Mouse (Mus musculus) intestine, embryonic 14.5 days (tissue): Measurements from ENCODE around the gene Riox2. TPM values are rescaled to one million over a fixed set of nuclear protein-coding genes. Genes with fewer than 3 reads are reported as not detected.

Experiments used
- ATAC-seq: fragments of 200-750 bp; cut with Nextera tagmentation; replicated peaks from 2 replicates; pipeline ENCODE4 v1.8.0; 2017; ENCODE audit warnings: low read depth, moderate number of reproducible peaks, moderate TSS enrichment, moderate library complexity; ENCODE audit not compliant: low FRiP score, low TSS enrichment
- DNase-seq: peaks from one replicate; pipeline ENCODE4 v3.0.0-alpha.2; 2018; ENCODE audit warnings: low spot score
- H3K27ac ChIP-seq: fragments of 300-500 bp; sonication (generic); 2 replicates; pipeline ENCODE4 v1.5.1; 2014; ENCODE audit warnings: low read depth, mild to moderate bottlenecking, control low read depth
- H3K27me3 ChIP-seq: fragments of 300-500 bp; sonication (generic); replicated peaks from 2 replicates; pipeline ENCODE4 v1.6.1; 2014; ENCODE audit warnings: low read length, control low read depth; ENCODE audit not compliant: control insufficient read depth, insufficient read depth
- H3K36me3 ChIP-seq: fragments of 300-500 bp; sonication (generic); 2 replicates; pipeline ENCODE4 v1.6.1; 2014; ENCODE audit warnings: low read length, control low read depth; ENCODE audit not compliant: control insufficient read depth, insufficient read depth
- H3K4me1 ChIP-seq: fragments of 300-500 bp; sonication (generic); replicated peaks from 2 replicates; pipeline ENCODE4 v1.6.1; 2014; ENCODE audit warnings: low read length, control low read depth, mixed read lengths; ENCODE audit not compliant: control insufficient read depth, insufficient read depth
- H3K4me2 ChIP-seq: fragments of 300-500 bp; sonication (generic); 2 replicates; pipeline ENCODE4 v1.6.1; 2014; ENCODE audit warnings: low read length
- H3K4me3 ChIP-seq: fragments of 300-500 bp; sonication (generic); 2 replicates; pipeline ENCODE4 v1.5.1; 2014; ENCODE audit warnings: low read depth, low read length, control low read depth, mixed read lengths
- H3K9ac ChIP-seq: fragments of 300-500 bp; sonication (generic); 2 replicates; pipeline ENCODE4 v1.6.1; 2014; ENCODE audit warnings: mild to moderate bottlenecking, low read length
- H3K9me3 ChIP-seq: fragments of 300-500 bp; sonication (generic); 2 replicates; pipeline ENCODE4 v1.6.1; 2016; ENCODE audit warnings: low read length, control low read depth; ENCODE audit not compliant: control insufficient read depth
- WGBS: fragments of 180-500 bp; shearing (Covaris S2); extraction: QIAGEN DNeasy Blood & Tissue Kit; methylation state at CpG from one replicate; pipeline ENCODE4 v1.1.7; 2014; 5-methylcytosine and 5-hydroxymethylcytosine counted together
- polyA plus RNA-seq: library from polyadenylated mRNA; unstranded; fragments of >200 nt; fragmentation: Nextera tagmentation; extraction: Ambion mirVana; gene quantifications from 2 replicates; pipeline ENCODE4 v1.2.1, GENCODE M21; 2014

Riox2 gene
- polyA plus RNA-seq, 1 experiment from 2014 or later: 32.9 TPM

- WGBS: 80% methylated on average over 5 of the region's 5 CpGs
- Histone ChIP-seq H3K4me3 (no peak overlapping the region), H3K27ac (no peak overlapping the region), H3K9ac (no peak overlapping the region), H3K9me3 (no peaks in the 10 kb centered on the region), H3K27me3 (no peaks in the 10 kb centered on the region), H3K4me1 (no peaks in the 10 kb centered on the region), H3K36me3 (peaks cover 11% of the 10 kb centered on the region; the same call in 1 of the 2 replicates), H3K4me2 (no peak overlapping the region)
- no peak for ATAC-seq
- DNase-seq: peak; percentile 38
Observed at GRCm38 (mm10) chr16:59531243-59531642, 59.7 kb downstream of the Riox2 start.

GRCm38 (mm10) chr16:59532561-59532960, 61.0 kb downstream of the Riox2 start:
- H3K27me3 ChIP-seq: no peaks in the 10 kb centered on the region
- H3K36me3 ChIP-seq: peaks cover 14% of the 10 kb centered on the region; the same call in 1 of the 2 replicates
- H3K9me3 ChIP-seq: no peaks in the 10 kb centered on the region
- no peak overlapping the region for H3K9ac ChIP-seq
- H3K4me1 ChIP-seq: no peaks in the 10 kb centered on the region
- no peak overlapping the region for H3K4me3 ChIP-seq
- no peak for DNase-seq
- WGBS: 34% methylated on average over 3 of the region's 3 CpGs
- no peak overlapping the region for H3K27ac ChIP-seq
- no peak overlapping the region for H3K4me2 ChIP-seq
- ATAC-seq: no peak

- ATAC-seq (no peak), DNase-seq (peak; percentile 44)
- Histone ChIP-seq H3K27ac (no peak overlapping the region), H3K9ac (no peak overlapping the region), H3K4me1 (no peaks in the 10 kb centered on the region), H3K9me3 (no peaks in the 10 kb centered on the region), H3K27me3 (no peaks in the 10 kb centered on the region), H3K36me3 (peaks cover 11% of the 10 kb centered on the region; the same call in 1 of the 2 replicates), H3K4me2 (no peak overlapping the region), H3K4me3 (no peak overlapping the region)
- 90% methylated on average over 11 of the region's 11 CpGs for WGBS
Observed at GRCm38 (mm10) chr16:59534349-59534748, 62.8 kb downstream of the Riox2 start.

GRCm38 (mm10) chr16:59535673-59536072, 64.1 kb downstream of the Riox2 start:
- Histone ChIP-seq H3K4me1 (no peaks in the 10 kb centered on the region), H3K9me3 (no peaks in the 10 kb centered on the region), H3K36me3 (0 out of 2 replicates have a peak, but pooled peaks cover 4% of the 10 kb centered on the region), H3K27ac (no peak overlapping the region), H3K27me3 (no peaks in the 10 kb centered on the region), H3K4me2 (no peak overlapping the region), H3K9ac (no peak overlapping the region), H3K4me3 (no peak overlapping the region)
- ATAC-seq (no peak), DNase-seq (peak; percentile 44)
- WGBS: 79% methylated on average over 5 of the region's 5 CpGs

- Histone ChIP-seq H3K27me3 (no peaks in the 10 kb centered on the region), H3K9me3 (no peaks in the 10 kb centered on the region), H3K4me3 (no peak overlapping the region), H3K9ac (no peak overlapping the region), H3K4me1 (peaks cover 5% of the 10 kb centered on the region; the same call in 1 of the 2 replicates), H3K36me3 (peaks cover 4% of the 10 kb centered on the region; the same call in 1 of the 2 replicates), H3K4me2 (no peak overlapping the region), H3K27ac (no peak overlapping the region)
- DNase-seq (no peak), ATAC-seq (no peak)
- 96% methylated on average over 3 of the region's 3 CpGs for WGBS
Observed at GRCm38 (mm10) chr16:59540944-59541343, 69.4 kb downstream of the Riox2 start.

GRCm38 (mm10) chr16:59541382-59541781, 69.8 kb downstream of the Riox2 start:
- H3K9me3 ChIP-seq: no peaks in the 10 kb centered on the region
- H3K9ac ChIP-seq: no peak overlapping the region
- H3K4me2 ChIP-seq: no peak overlapping the region
- H3K4me3 ChIP-seq: no peak overlapping the region
- 73% methylated on average over 4 of the region's 4 CpGs for WGBS
- ATAC-seq (no peak), DNase-seq (no peak)
- H3K27ac ChIP-seq: no peak overlapping the region
- H3K36me3 ChIP-seq: peaks cover 2% of the 10 kb centered on the region; the same call in 1 of the 2 replicates
- H3K27me3 ChIP-seq: no peaks in the 10 kb centered on the region
- peaks cover 5% of the 10 kb centered on the region; the same call in 1 of the 2 replicates for H3K4me1 ChIP-seq

Other genes starting within 250 kb of the Riox2 start
- not detected in 2 replicates for gene Olfr201, start 199.1 kb upstream of the Riox2 start, polyA plus RNA-seq
- gene Olfr202, start 185.0 kb upstream of the Riox2 start, polyA plus RNA-seq: not detected in 2 replicates
- gene Olfr203, start 172.9 kb upstream of the Riox2 start, polyA plus RNA-seq: not detected in 2 replicates
- gene Olfr204, start 153.5 kb upstream of the Riox2 start, polyA plus RNA-seq: not detected in 2 replicates
- not detected in 2 replicates for gene Olfr205, start 140.6 kb upstream of the Riox2 start, polyA plus RNA-seq
- not detected in 2 replicates for gene Olfr206, start 122.5 kb upstream of the Riox2 start, polyA plus RNA-seq
- gene Olfr209, start 107.8 kb upstream of the Riox2 start, polyA plus RNA-seq: not detected in 2 replicates
- gene Gabrr3, start 64.4 kb upstream of the Riox2 start, polyA plus RNA-seq: 0.16 TPM in 1 of 2 replicates, not detected in the other
- gene Crybg3, start 129.2 kb downstream of the Riox2 start, polyA plus RNA-seq: 9.8 and 15.1 TPM in 2 replicates
- 24.1 and 27.6 TPM in 2 replicates for gene Arl6, start 167.6 kb downstream of the Riox2 start, polyA plus RNA-seq